Mouse (Mus musculus): ENCODE results near the gene Tlr9.

- TF ChIP-seq POLR2A (IDR thresholded peaks at IDR 0.05; ENCODE audit: control insufficient read depth, extremely low read depth, insufficient read depth, low read length, poor library complexity) = no peak
- no peak for TF ChIP-seq CTCF (IDR thresholded peaks at IDR 0.05; ENCODE audit: borderline replicate concordance, control insufficient read depth, extremely low read depth, insufficient read depth, low read length, poor library complexity)
Observed at GRCm38 (mm10) chr9:106233953-106234352, 11.6 kb downstream of the Tlr9 start.
